Mouse (Mus musculus) embryonic fibroblast, embryonic 13.5 days (primary cell): ENCODE results near the gene Rptor.

ENCODE experiments used
- CTCF ChIP-seq: IDR thresholded peaks from 2 replicates; pipeline ENCODE4 v1.5.1; 2011; ENCODE audit warnings: mild to moderate bottlenecking, control low read depth, low read length, moderate library complexity, borderline replicate concordance; ENCODE audit not compliant: insufficient read depth
- POLR2A ChIP-seq: IDR thresholded peaks from 2 replicates; pipeline ENCODE4 v1.6.1; 2011; ENCODE audit warnings: low read depth, mild to moderate bottlenecking, control low read depth, low read length, moderate library complexity

DNA sequence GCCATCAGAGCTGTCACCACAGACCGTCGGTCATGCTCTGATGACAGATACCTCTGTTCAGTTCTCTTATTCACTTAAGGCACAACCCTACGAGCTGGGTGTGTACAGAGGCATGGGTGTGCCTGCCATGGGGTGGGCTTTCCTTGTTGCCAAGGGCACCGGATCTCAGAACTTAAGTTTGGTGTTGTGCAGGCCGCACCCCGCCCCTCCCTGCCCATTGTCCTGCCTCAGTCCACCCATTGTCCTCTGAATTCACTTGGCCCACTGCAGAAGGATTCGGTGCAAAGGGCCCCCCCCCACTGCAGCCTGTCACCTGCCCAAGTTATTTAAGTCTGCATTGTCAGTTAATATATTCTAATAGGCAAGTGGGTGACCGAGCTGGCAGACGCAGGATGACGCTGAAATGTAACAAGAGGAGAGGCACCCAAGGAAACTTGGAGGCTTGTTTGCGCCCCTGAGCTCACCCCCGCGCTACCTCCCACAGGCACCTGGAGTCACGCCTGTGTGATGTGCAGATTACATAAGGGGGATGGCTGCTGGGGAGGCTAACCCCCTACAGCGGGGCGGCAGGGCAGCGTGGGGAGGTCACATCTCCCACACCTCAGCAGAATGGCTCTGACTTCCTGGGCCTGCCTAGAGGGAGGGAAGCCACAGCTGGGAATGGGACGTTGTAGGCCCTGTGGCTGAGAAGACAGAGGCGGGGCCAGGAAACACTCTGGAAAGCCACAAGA is 335.2 kb downstream of the Rptor start:
- TF ChIP-seq POLR2A (no peak), CTCF (no peak)
